Mouse (Mus musculus): Measurements from ENCODE around the gene Fggy. TPM values are rescaled to one million over a fixed set of nuclear protein-coding genes. Genes with fewer than 3 reads are reported as not detected.

The Fggy gene
- total and polyA plus RNA-seq, 3 experiments, result not detected

GRCm38 (mm10) chr4:95863500-95863803 is 306.1 kb downstream of the Fggy start (continued):
- no peak for TF ChIP-seq USF2 (IDR thresholded peaks at IDR 0.05; ENCODE audit: borderline replicate concordance in 1 of 2, insufficient read depth in 1 of 2, low read depth in 1 of 2, low read length in 2 of 2)
- no peak for TF ChIP-seq MYB (IDR thresholded peaks at IDR 0.05; ENCODE audit: low read depth, low read length)

GRCm38 (mm10) chr4:95865251-95865650 is 307.9 kb downstream of the Fggy start:
- no peak overlapping the region for H3K9ac ChIP-seq (ENCODE audit: control insufficient read depth, low read depth, low read length, poor library complexity, severe bottlenecking)
- DNase-seq (ENCODE audit: low read depth, low spot score), result no peak
- H3K79me2 ChIP-seq (ENCODE audit: control insufficient read depth, insufficient read depth, low read length, poor library complexity), result no peaks in the 10 kb centered on the region
- H3K9me3 ChIP-seq (replicated peaks; ENCODE audit: insufficient read depth, low read length), result no peaks in the 10 kb centered on the region
- H3K36me3 ChIP-seq (ENCODE audit: control insufficient read depth in 1 of 2, insufficient read depth in 2 of 2, low read length in 2 of 2), result no peaks in the 10 kb centered on the region
- no peaks in the 10 kb centered on the region for H3K27me3 ChIP-seq (ENCODE audit: control insufficient read depth in 1 of 2, insufficient read depth in 2 of 2, low read length in 2 of 2)
- no peak for TF ChIP-seq MYB (IDR thresholded peaks at IDR 0.05; ENCODE audit: low read depth, low read length)
- no peak for TF ChIP-seq TAL1 (IDR thresholded peaks at IDR 0.05; ENCODE audit: low read length)
- no peak for TF ChIP-seq CTCF (IDR thresholded peaks at IDR 0.05 in 2 of 3, conservative IDR thresholded peaks at IDR 0.05 in 1 of 3; ENCODE audit: control insufficient read depth in 1 of 3, insufficient read depth in 1 of 3, low read depth in 2 of 3, low read length in 3 of 3, poor library complexity in 1 of 3, severe bottlenecking in 1 of 3)
- no peak for TF ChIP-seq USF2 (IDR thresholded peaks at IDR 0.05; ENCODE audit: borderline replicate concordance in 1 of 2, insufficient read depth in 1 of 2, low read depth in 1 of 2, low read length in 2 of 2)
- TF ChIP-seq UBTF (IDR thresholded peaks at IDR 0.05; ENCODE audit: borderline replicate concordance, insufficient read depth, low read depth, low read length), result no peak
- TF ChIP-seq HCFC1 (IDR thresholded peaks at IDR 0.05; ENCODE audit: low read depth, low read length), result no peak
- H3K27ac ChIP-seq (ENCODE audit: control insufficient read depth, low read depth, low read length), result no peak overlapping the region
- H3K4me1 ChIP-seq (ENCODE audit: control insufficient read depth in 1 of 2, insufficient read depth in 2 of 2, low read length in 2 of 2), result no peaks in the 10 kb centered on the region
- H3K4me3 ChIP-seq (ENCODE audit: control insufficient read depth in 1 of 2, insufficient read depth in 1 of 2, low read depth in 2 of 2, low read length in 2 of 2), result no peak overlapping the region

- no peak for TF ChIP-seq NRF1 (IDR thresholded peaks at IDR 0.05; ENCODE audit: insufficient read depth, low read depth, low read length, poor library complexity, severe bottlenecking)
- no peaks in the 10 kb centered on the region for H3K79me2 ChIP-seq (ENCODE audit: control insufficient read depth, insufficient read depth, low read length, poor library complexity)
- H3K27ac ChIP-seq (ENCODE audit: control insufficient read depth, low read depth, low read length), result no peak overlapping the region
- no peaks in the 10 kb centered on the region for H3K4me1 ChIP-seq (ENCODE audit: control insufficient read depth in 1 of 2, insufficient read depth in 2 of 2, low read length in 2 of 2)
- no peak overlapping the region for H3K9ac ChIP-seq (ENCODE audit: control insufficient read depth, low read depth, low read length, poor library complexity, severe bottlenecking)
- DNase-seq (ENCODE audit: low read depth, low spot score), result no peak
- no peaks in the 10 kb centered on the region for H3K36me3 ChIP-seq (ENCODE audit: control insufficient read depth in 1 of 2, insufficient read depth in 2 of 2, low read length in 2 of 2)
- H3K4me3 ChIP-seq (ENCODE audit: control insufficient read depth in 1 of 2, insufficient read depth in 1 of 2, low read depth in 2 of 2, low read length in 2 of 2), result no peak overlapping the region
- no peaks in the 10 kb centered on the region for H3K27me3 ChIP-seq (ENCODE audit: control insufficient read depth in 1 of 2, insufficient read depth in 2 of 2, low read length in 2 of 2)
- no peaks in the 10 kb centered on the region for H3K9me3 ChIP-seq (replicated peaks; ENCODE audit: insufficient read depth, low read length)
Measured at GRCm38 (mm10) chr4:95865882-95866281, 308.6 kb downstream of the Fggy start.

GRCm38 (mm10) chr4:95867103-95867502 is 309.8 kb downstream of the Fggy start:
- Histone ChIP-seq H3K36me3 (ENCODE audit: control insufficient read depth in 1 of 2, insufficient read depth in 2 of 2, low read length in 2 of 2) (no peaks in the 10 kb centered on the region), H3K4me1 (ENCODE audit: control insufficient read depth in 1 of 2, insufficient read depth in 2 of 2, low read length in 2 of 2) (no peaks in the 10 kb centered on the region), H3K9me3 (replicated peaks; ENCODE audit: insufficient read depth, low read length) (no peaks in the 10 kb centered on the region), H3K4me3 (ENCODE audit: control insufficient read depth in 1 of 2, insufficient read depth in 1 of 2, low read depth in 2 of 2, low read length in 2 of 2) (no peak overlapping the region), H3K79me2 (ENCODE audit: control insufficient read depth, insufficient read depth, low read length, poor library complexity) (no peaks in the 10 kb centered on the region), H3K9ac (ENCODE audit: control insufficient read depth, low read depth, low read length, poor library complexity, severe bottlenecking) (no peak overlapping the region), H3K27me3 (ENCODE audit: control insufficient read depth in 1 of 2, insufficient read depth in 2 of 2, low read length in 2 of 2) (no peaks in the 10 kb centered on the region), H3K27ac (ENCODE audit: control insufficient read depth, low read depth, low read length) (no peak overlapping the region)
- TF ChIP-seq MEF2A (IDR thresholded peaks at IDR 0.05; ENCODE audit: extremely low read depth, insufficient replicate concordance, low read depth, low read length, poor library complexity, severe bottlenecking), result no peak
- TF ChIP-seq MAFK (IDR thresholded peaks at IDR 0.05; ENCODE audit: borderline replicate concordance, low read depth, low read length), result no peak
- no peak for TF ChIP-seq RAD21 (IDR thresholded peaks at IDR 0.05; ENCODE audit: low read depth, low read length)
- TF ChIP-seq ZNF384 (IDR thresholded peaks at IDR 0.05; ENCODE audit: low read depth, low read length), result no peak
- no peak for TF ChIP-seq JUND (IDR thresholded peaks at IDR 0.05; ENCODE audit: low read depth, low read length)
- no peak for TF ChIP-seq GATA1 (IDR thresholded peaks at IDR 0.05; ENCODE audit: low read depth, low read length)
- no peak for TF ChIP-seq MYB (IDR thresholded peaks at IDR 0.05; ENCODE audit: low read depth, low read length)
- TF ChIP-seq EP300 (IDR thresholded peaks at IDR 0.05; ENCODE audit: low read depth in 1 of 2, low read length in 2 of 2), result no peak
- no peak for TF ChIP-seq TBP (IDR thresholded peaks at IDR 0.05; ENCODE audit: low read depth, low read length)
- TF ChIP-seq BHLHE40 (IDR thresholded peaks at IDR 0.05; ENCODE audit: borderline replicate concordance, low read depth, low read length), result no peak
- TF ChIP-seq MAX (IDR thresholded peaks at IDR 0.05; ENCODE audit: low read length), result no peak
- TF ChIP-seq HCFC1 (IDR thresholded peaks at IDR 0.05; ENCODE audit: low read depth, low read length), result no peak
- TF ChIP-seq NRF1 (IDR thresholded peaks at IDR 0.05; ENCODE audit: insufficient read depth, low read depth, low read length, poor library complexity, severe bottlenecking), result no peak
- TF ChIP-seq CHD2 (IDR thresholded peaks at IDR 0.05; ENCODE audit: low read length), result no peak
- no peak for TF ChIP-seq USF2 (IDR thresholded peaks at IDR 0.05; ENCODE audit: borderline replicate concordance in 1 of 2, insufficient read depth in 1 of 2, low read depth in 1 of 2, low read length in 2 of 2)
- no peak for TF ChIP-seq POLR2AphosphoS2 (IDR thresholded peaks at IDR 0.05; ENCODE audit: low read length)
- no peak for TF ChIP-seq E2F4 (IDR thresholded peaks at IDR 0.05; ENCODE audit: borderline replicate concordance, low read depth, low read length)
- no peak for TF ChIP-seq MYC (IDR thresholded peaks at IDR 0.05; ENCODE audit: low read depth, low read length)
- no peak for DNase-seq (ENCODE audit: low read depth, low spot score)
